Mouse (Mus musculus): ENCODE data around the gene Bub3. TPM values are rescaled to one million over a fixed set of nuclear protein-coding genes. Genes with fewer than 3 reads are reported as not detected.
A peak's percentile ranks its signal among the peaks of the same experiment; 100 is the strongest.

Bub3 gene
- 75.0 and 75.8 TPM in 2 replicates for polyA plus RNA-seq (2012; rRNA removed)

DNA sequence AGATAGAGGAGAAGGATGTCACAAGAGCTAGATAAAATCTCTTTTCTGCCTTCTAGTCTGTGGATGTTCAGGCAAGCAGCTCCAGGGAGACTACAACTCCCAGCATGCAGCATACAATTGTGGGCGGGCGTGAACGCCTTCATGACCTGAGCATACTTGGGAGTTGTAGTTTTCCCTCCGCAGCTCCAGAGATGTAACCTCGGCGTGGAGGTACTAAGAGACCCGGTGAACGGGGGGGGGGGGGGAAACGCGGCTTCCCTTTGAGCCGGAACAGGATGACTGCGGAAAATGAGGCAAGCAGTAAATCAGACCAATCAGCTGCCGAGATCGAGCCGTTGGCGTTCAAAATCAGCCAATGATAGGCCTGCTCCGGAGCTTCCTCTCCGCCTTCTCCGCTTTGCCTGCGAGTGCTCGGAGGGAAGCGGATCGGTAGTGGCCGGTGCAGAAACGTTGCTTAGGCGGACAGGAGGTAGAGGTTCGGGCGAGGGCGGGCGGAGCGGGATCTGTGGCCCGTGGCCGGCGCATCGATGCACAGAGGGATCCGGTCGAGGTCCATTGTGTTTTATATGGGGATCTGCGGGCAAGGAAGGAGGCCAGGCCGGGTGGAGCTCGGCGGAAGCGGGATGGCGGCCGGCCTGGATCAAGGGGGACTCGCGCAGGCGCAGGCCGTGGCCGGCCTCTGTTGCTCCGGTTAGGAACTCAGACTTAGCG is at the start of gene Bub3:
Bub3 (plus strand) TSS at position 237 of the 711 bp plus-strand sequence.
- DNase-seq (ENCODE audit: extremely low spot score in 1 of 2, low spot score in 1 of 2) = peak; percentile 93 to 96

DNA sequence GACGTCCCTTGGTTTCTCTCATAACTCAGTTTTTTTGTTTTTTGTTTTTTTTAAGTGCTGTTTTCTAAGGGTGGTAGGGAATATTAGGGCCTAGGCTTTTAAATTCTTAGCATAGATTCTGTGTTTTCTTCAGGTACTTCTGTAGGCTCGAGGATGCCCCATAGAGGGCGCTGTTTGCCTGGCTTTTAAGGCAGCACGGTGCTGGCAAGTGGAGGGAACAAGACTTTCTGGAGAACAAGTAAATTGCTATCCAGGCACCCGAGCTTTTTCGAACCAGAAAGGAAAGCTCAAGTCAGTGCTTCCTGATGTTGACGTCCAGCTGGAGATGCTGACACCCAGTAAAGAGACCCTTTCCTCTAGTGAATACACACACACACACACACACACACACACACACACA is 20.0 kb upstream of the Bub3 start:
- DNase-seq (ENCODE audit: extremely low spot score in 1 of 2, low spot score in 1 of 2) = peak; percentile 67 to 91

DNA sequence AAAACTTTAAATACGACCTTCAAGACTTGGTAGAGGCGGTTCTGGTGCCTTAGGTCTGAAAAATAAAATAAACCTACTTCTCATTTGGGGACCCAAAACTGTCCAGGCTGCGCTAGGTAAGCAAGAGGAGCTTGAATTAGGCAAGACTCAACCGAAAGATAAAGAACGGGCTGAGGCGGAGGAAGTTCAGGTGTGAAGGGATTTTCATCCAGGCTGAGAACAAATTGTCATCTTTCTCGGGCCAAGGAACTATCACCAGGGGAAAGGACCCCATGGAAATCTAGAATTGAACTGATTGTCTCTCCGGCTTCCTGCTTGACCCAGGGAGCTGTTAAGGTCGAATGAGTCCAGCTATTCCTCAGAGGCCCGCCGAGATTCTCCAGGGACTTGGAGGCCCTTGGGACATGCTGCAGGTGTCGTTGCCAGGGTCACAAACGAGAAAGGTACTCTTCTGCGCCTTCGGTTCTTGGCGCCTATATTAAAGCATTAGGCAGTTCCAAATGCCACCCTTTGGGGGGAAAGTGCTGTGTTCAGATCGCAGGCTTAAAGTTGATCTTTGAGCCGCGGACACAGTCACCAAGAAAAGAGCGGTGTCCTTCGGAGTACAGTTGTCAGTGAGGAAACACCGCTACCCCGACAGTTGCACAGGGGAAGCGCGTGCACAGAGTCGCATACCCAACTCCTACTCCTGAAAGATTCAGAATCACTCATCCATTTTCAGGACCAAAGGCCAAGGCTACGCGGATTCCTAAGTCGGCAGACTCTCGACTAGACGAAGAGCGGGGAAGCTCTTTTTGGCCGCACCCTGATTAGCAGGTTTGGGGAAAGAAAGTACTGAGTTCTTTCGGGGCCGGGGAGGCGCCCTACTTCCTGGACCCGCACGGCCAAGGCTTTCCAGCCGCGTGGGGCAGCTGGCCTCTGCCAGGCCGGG is 18.6 kb upstream of the Bub3 start:
- no peak for DNase-seq (ENCODE audit: extremely low spot score in 1 of 2, low spot score in 1 of 2)

DNA sequence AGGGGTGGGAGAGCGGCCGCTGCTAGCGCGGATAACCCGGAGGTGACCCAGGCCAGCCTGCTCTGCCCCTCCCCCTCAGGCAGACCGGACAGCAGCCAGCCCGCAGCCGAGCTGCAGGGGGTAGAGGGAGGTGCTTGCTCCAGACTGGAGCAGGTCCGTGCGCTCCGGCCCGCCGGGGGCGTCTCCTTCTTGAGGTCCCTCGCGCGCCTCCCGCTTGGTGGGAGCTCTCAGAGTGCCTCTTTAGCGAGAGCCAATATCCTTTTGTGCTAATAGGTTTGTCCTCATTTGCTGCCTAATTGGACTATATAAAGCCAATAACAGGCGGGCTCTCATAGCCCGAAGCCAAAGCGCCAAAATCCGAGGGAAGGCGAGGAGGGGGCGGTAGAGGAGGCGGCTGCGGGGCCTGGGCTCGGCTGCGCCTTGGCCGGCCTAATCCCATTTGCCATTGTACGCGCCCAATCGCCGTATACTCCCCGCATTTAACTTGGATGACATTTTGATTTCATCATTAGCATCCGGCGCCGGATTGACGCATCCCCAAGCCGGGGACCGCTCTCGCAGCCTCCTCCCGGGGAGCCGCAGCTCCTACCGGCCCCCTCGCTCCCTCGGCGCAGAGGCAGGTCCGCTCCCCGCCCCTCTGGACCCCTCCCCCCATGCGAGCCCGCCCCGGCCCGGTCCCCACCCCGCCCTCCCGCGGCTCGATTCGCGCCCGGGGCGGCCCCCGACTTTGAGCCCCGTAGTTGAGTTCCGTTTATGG is 17.7 kb upstream of the Bub3 start, which contains the start of gene Hmx3:
Hmx3 (plus strand) TSS at position 753 of the 757 bp plus-strand sequence.
- DNase-seq (ENCODE audit: extremely low spot score in 1 of 2, low spot score in 1 of 2) = no peak

DNA sequence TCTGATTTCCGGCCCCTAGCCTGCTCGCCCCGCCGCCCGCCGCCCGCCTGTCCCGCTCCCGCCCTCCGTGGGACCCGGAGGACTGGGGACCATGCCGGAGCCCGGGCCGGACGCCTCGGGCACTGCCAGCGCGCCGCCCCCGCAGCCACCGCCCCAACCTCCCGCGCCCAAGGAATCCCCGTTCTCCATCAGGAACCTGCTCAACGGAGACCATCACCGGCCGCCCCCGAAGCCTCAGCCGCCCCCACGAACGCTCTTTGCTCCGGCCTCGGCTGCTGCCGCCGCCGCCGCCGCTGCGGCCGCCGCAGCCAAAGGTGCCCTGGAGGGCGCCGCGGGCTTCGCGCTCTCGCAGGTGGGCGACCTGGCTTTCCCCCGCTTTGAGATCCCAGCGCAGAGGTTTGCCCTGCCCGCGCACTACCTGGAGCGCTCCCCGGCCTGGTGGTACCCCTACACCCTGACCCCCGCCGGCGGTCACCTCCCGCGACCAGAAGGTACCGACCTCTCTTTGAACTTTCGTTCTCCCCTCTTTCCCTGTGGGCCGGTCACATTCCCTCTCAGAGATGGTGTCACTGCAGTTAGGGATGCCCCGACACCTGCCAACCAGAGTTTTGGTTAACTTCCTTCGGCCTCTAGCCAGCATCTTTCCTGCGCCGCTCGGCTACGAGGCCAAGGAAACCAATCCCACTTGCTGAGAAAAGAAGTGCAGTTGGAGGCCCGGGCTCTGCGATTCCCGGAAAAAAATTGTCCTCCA is 17.0 kb upstream of the Bub3 start:
- DNase-seq (ENCODE audit: extremely low spot score in 1 of 2, low spot score in 1 of 2) = no peak

DNA sequence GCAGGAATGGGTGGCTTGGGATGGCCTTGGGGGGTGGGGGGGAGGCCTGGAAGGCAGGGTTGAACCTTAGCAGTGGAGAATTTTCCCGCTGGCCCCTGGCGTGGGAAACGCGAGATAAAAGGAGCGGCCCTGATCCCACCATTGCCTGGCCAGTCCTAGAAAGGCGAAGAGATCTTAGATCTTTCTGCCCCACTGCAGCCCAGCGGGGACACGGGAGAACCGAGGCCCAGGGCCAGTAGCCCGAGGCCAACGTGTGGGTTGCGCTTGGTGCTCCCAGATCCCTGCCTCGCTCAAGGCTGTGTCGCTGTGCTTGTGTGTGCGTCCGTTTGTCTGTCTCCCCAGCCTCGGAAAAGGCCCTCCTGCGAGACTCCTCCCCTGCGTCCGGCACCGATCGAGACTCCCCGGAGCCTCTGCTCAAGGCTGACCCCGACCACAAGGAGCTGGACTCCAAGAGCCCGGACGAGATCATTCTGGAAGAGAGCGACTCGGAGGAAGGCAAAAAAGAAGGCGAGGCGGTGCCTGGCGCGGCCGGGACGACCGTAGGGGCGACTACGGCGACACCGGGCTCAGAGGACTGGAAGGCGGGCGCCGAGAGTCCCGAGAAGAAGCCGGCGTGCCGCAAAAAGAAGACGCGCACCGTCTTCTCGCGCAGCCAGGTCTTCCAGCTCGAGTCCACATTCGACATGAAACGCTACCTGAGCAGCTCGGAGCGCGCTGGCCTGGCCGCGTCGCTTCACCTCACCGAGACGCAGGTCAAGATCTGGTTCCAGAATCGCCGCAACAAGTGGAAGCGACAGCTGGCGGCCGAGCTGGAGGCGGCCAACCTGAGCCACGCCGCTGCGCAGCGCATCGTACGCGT is 16.2 kb upstream of the Bub3 start:
- no peak for DNase-seq (ENCODE audit: extremely low spot score in 1 of 2, low spot score in 1 of 2)

DNA sequence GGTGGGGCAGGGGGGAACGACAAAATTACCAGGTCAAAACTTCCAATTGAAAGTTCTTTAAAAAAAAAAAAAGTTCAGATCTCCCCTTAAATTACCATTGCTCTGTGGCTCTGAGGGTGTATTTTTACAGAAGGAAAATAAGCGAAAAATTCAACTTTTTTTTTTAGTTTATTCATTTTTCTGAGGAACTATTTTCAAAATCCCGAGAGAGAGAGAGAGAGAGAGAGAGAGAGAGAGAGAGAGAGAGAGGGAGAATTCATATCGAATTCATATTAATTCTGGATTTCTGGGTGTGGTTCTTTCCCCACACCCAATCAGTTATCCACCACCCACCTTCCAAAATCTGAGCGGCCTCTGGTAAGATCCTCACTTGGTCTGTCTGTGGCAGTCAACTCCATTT is 15.2 kb upstream of the Bub3 start:
- no peak for DNase-seq (ENCODE audit: extremely low spot score in 1 of 2, low spot score in 1 of 2)

DNA sequence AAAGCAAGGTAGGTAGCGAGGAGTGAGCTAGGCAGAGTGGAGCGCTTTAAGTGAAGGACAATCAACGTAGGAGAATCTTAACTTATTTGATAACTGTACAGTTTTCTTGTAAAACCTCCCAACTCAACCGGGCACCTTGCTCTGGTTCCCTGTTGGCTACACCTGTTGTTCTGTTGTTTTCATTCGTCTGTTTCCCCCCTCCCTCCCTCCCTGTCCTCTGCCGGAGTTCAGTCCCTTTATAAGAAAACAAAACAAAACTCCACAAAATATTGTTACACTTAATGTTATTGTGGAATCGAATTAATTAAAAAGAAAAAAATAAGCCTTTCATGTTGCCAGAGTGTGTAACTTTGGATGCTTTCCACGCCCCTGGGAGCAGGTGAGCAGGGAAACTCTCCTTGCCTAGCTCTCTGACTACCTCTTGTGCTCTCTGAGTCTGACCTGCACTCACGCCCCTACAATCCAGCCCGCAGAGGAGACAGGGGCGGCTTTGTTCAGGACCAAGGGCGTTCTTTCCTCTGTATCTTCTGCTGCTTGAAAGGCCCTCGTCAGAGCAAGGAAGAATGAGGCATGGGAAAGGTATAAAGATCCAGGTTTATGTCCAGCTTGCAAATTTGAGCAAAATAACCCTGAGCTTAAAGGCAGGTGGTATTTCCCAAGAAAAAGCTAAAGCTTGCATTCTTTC is 14.2 kb upstream of the Bub3 start:
- DNase-seq (ENCODE audit: extremely low spot score in 1 of 2, low spot score in 1 of 2) = no peak

DNA sequence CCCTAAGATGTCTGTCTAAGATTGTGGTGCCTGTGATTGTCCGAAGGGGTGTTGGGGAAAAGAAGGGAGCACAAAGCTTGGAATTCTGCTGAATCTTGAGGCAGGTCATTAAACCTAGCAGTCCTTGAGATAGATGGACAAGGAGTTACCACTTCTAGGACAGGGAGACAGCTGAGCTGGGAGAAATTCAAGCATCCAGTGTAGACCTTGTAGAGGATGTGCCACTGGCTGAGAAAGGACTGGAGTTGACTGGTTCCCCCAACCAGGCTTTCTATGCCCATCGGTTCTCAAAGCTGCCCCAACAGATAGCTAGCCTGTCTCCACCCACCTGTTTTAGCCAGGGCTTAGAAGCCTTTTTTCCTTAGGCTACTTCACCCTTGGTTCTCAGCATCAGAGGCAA is 13.6 kb upstream of the Bub3 start:
- DNase-seq (ENCODE audit: extremely low spot score in 1 of 2, low spot score in 1 of 2) = no peak

DNA sequence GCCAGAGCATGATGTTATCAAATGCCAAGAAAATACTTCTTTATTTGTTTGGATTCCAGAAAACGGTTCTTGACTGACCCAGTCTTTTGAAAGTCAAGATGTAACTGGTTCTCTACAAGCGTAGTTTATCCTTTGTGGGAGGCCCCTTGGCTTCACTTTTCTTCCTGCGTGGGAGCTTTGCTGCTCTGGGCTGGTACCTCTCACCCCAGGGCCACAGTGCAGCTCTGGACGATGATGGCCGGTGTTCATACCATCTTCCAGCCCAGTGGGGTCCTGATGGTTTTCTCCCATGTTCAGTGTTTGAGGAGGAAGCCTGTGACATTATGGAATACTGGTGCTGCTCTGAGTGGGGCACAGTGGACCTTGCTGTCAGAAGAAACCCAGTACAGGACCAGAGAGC is 12.5 kb upstream of the Bub3 start:
- DNase-seq (ENCODE audit: extremely low spot score in 1 of 2, low spot score in 1 of 2) = no peak

DNA sequence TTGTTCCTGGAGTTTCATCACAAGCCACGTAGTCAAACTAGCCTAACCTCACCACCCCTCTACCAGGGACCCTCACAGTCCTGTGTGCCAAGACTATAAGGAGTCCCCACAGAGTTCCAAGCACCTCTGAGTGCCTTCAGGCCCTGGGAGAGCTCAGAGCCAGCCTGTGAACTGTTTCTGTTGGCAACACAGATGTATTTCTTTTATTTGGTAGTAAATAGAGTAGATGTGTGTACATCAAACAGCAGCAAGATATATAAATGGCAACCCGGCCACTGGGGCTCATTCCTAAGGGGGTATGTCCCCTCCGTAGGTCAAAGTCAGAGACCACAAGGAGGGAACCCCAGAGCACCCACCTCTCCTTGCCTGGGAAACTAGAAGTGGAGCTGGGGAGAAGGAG is 11.5 kb upstream of the Bub3 start, which contains the start of gene Hmx2:
Hmx2 (plus strand) TSS at position 301 of the 400 bp plus-strand sequence.
- no peak for DNase-seq (ENCODE audit: extremely low spot score in 1 of 2, low spot score in 1 of 2)

DNA sequence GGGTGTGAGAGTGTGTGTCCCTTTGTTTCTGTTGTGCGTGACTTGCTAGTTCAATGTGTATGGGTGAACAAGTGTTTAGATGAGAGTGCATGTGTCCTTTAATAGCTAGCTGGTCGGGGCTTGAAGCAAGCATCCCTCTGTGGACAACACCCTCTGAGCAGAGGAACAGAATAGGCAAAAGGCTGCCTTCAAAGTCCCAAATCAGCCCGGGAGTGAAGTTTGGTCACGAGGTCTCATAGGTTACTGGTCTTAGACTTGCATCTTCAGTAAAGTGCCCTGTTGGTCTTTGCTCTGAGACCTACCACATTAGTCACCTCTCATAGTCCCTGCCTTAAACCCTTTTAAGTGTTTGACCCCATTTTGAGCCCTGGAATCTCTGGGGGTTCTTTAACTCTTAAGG is 8.6 kb upstream of the Bub3 start:
- no peak for DNase-seq (ENCODE audit: extremely low spot score in 1 of 2, low spot score in 1 of 2)

DNA sequence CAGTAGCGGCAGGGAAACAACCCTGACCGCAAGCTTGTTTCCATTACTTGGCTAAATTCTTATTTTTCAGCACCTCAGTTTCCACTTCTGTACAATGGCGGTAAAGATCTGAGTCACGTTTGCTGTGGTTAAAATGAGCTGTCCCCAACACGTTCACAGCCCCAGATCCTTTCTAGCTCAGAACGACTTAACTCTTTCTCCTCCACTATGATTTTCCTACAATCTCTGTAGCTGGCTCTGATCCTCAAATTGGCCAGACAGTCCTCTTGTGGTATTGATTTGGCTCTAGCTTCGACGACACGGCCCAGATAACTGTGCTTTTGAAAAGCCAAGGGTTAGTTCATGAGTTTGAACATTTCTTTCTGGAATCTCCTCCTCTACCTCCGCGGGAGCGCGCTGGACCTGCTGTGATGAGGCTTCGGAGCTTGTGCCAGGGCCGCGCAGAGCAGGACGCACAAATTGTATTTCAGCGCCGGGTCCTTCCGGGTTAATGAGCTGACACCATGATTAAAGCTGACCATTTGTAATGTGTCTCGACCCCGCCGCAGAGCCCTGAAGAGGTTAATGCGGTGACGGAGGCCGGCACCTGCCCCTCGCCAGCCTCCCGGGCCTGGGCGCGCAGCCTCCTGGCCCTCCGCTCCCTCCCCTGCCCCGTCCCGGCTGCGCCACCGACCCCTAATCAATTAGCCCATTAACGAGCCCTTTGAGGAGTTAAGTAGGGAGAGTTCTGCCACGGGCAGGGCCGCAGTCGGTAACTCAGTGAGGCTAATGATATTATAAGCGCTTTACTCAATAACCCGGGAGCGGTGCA is 7.9 kb upstream of the Bub3 start:
- no peak for DNase-seq (ENCODE audit: extremely low spot score in 1 of 2, low spot score in 1 of 2)

DNA sequence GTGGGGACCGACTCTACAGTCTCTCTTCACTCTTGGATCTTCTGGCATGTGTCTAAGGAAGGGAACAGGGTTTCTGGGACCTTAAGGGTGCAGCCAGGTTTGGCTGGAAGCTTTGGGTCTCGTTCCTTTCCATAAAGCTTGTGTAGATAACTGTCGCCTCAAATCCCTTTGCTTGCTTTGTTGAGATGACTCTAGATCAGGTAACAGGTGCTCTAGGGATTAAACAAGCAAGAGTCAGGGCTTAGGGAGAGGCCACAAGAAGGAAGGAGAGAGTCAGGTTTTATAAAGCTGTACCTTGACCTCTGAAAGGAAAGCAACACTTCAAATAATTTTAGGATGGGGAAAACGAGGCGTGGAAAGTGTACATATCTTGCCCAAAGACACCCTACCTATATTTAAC is 7.2 kb upstream of the Bub3 start:
- no peak for DNase-seq (ENCODE audit: extremely low spot score in 1 of 2, low spot score in 1 of 2)

DNA sequence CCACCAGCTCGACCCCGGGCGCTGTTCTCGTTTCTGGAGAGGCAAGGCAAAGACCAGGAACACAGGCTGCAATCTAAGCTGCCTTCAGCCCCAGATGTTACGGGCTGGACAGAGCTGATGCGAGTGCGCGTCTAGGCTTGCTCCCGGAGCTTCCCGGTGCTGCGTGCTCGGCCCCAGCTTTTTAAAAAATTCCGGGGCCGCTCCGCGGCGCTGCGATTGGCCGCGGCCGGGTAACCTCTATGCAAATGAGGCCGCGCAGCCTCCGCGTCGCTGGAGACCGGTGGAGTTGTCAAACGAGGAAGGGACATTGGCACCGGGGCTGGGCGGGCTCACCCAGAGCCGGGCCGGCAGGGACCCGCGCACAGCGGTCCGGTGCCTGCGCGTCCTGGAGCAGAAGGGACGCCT is 6.2 kb upstream of the Bub3 start:
- no peak for DNase-seq (ENCODE audit: extremely low spot score in 1 of 2, low spot score in 1 of 2)

DNA sequence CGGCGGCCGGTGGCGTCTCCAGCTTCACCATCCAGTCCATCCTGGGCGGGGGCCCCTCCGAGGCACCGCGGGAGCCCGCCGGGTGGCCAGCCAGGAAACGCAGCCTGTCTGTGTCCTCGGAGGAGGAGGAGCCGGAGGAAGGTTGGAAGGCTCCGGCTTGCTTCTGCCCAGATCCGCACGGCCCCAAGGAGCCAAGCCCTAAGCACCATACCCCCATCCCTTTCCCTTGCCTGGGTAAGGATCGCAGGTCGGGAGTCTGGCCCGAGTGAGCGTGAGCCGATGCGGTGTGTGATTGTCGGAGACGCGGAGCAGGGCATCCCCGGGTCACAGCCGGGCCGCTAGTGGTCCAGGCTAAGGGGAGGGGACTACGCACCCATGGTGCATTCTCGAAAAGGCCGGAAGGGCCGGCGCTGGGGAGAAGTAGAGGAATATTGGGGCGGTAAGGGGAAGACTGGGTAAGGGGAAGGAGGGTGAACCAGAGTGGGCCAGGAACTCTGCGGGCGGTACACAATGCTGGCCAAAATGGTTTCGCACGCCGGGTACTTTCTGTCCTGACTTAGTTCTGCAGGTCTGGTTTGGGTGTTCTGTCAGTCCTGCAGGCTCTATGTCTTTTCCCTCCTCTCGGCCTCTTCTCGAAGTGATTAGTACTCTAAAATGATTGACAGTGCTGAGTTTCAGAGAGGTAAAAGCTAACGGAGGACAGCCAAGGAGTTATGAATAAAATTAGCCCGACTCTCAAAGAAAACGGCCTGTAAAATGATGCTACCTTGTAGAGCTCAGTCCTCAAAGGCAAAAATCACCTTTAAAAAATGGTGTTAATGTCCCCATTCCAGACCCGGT is 5.5 kb upstream of the Bub3 start:
- DNase-seq (ENCODE audit: extremely low spot score in 1 of 2, low spot score in 1 of 2) = no peak

All from frontal cortex, adult 2 months (tissue).